Mouse (Mus musculus) bone marrow macrophage, adult 2 months (primary cell): ENCODE results near the gene Grik4.

Source experiments
- CTCF ChIP-seq: IDR thresholded peaks from 2 replicates; pipeline ENCODE4 v1.5.1; 2012; ENCODE audit warnings: low read depth, mild to moderate bottlenecking, low read length, moderate library complexity
- POLR2A ChIP-seq: IDR thresholded peaks from 2 replicates; pipeline ENCODE4 v1.6.1; 2012; ENCODE audit warnings: mild to moderate bottlenecking, low read depth, low read length, borderline replicate concordance

- no peak for TF ChIP-seq CTCF
- no peak for TF ChIP-seq POLR2A
These were observed 106.8 kb downstream of the Grik4 start for GRCm38 (mm10) chr9:42837498-42837897.
